Mouse (Mus musculus) stomach, embryonic 14.5 days (tissue): ENCODE results near the gene Sipa1l1. TPM values are rescaled to one million over a fixed set of nuclear protein-coding genes. Genes with fewer than 3 reads are reported as not detected.
A peak's percentile ranks its signal among the peaks of the same experiment; 100 is the strongest.

Experiments used
- ATAC-seq: fragments of 200-750 bp; cut with Nextera tagmentation; 2 replicates; pipeline ENCODE4 v1.8.0; 2017; ENCODE audit warnings: low read depth, moderate TSS enrichment; ENCODE audit not compliant: insufficient number of reproducible peaks, insufficient read depth, low FRiP score
- H3K27ac ChIP-seq: fragments of 300-500 bp; sonication (generic); 2 replicates; pipeline ENCODE4 v1.5.1; 2014; ENCODE audit warnings: mild to moderate bottlenecking, low read length, moderate library complexity, mixed read lengths
- H3K27me3 ChIP-seq: fragments of 300-500 bp; sonication (generic); 2 replicates; pipeline ENCODE4 v1.6.1; 2014; ENCODE audit warnings: low read length, control low read depth, mixed read lengths; ENCODE audit not compliant: control insufficient read depth, insufficient read depth
- H3K36me3 ChIP-seq: fragments of 300-500 bp; sonication (generic); 2 replicates; pipeline ENCODE4 v1.6.1; 2014; ENCODE audit warnings: mild to moderate bottlenecking, control low read depth, low read length, moderate library complexity, mixed read lengths; ENCODE audit not compliant: control insufficient read depth, insufficient read depth
- H3K4me1 ChIP-seq: fragments of 300-500 bp; sonication (generic); 2 replicates; pipeline ENCODE4 v1.6.1; 2014; ENCODE audit warnings: low read length, control low read depth, mixed read lengths; ENCODE audit not compliant: control insufficient read depth, insufficient read depth
- H3K4me2 ChIP-seq: fragments of 300-500 bp; sonication (generic); replicated peaks from 2 replicates; pipeline ENCODE4 v1.6.1; 2014; ENCODE audit warnings: low read depth, low read length, control low read depth
- H3K4me3 ChIP-seq: fragments of 300-500 bp; sonication (generic); 2 replicates; pipeline ENCODE4 v1.5.1; 2014; ENCODE audit warnings: low read depth, low read length, control low read depth
- H3K9ac ChIP-seq: fragments of 300-500 bp; sonication (generic); replicated peaks from 2 replicates; pipeline ENCODE4 v1.6.1; 2014; ENCODE audit warnings: low read depth, mild to moderate bottlenecking, control low read depth, low read length, moderate library complexity, mixed read lengths
- H3K9me3 ChIP-seq: fragments of 300-500 bp; sonication (generic); 2 replicates; pipeline ENCODE4 v1.6.1; 2016; ENCODE audit warnings: low read depth, low read length, control low read depth; ENCODE audit not compliant: control insufficient read depth
- WGBS: fragments of 180-500 bp; shearing (Covaris S2); extraction: QIAGEN DNeasy Blood & Tissue Kit; methylation state at CpG from one replicate; pipeline ENCODE4 v1.1.7; 2014; 5-methylcytosine and 5-hydroxymethylcytosine counted together
- polyA plus RNA-seq: library from polyadenylated mRNA; unstranded; fragments of >200 nt; fragmentation: Nextera tagmentation; extraction: Ambion mirVana; gene quantifications from 2 replicates; pipeline ENCODE4 v1.2.1, GENCODE M21; 2014

The Sipa1l1 gene
- polyA plus RNA-seq, 1 experiment from 2014 or later = 44.0 TPM

- Histone ChIP-seq H3K4me2 (no peak overlapping the region), H3K9me3 (no peaks in the 10 kb centered on the region), H3K27ac (no peak overlapping the region), H3K4me3 (no peak overlapping the region), H3K4me1 (peaks cover 11% of the 10 kb centered on the region; the same call in 1 of the 2 replicates), H3K27me3 (no peaks in the 10 kb centered on the region), H3K9ac (no peak overlapping the region), H3K36me3 (no peaks in the 10 kb centered on the region)
- 90% methylated on average over 2 of the region's 2 CpGs for WGBS
- ATAC-seq = no peak
Observed at GRCm38 (mm10) chr12:82251328-82251727, 82.2 kb downstream of the Sipa1l1 start.

GRCm38 (mm10) chr12:82254076-82254475 is 85.0 kb downstream of the Sipa1l1 start:
- ATAC-seq = no peak; the same call in 1 of the 2 replicates
- H3K36me3 ChIP-seq = no peaks in the 10 kb centered on the region
- WGBS = 56% methylated on average over 5 of the region's 5 CpGs

GRCm38 (mm10) chr12:82256012-82256411 is 86.9 kb downstream of the Sipa1l1 start:
- Histone ChIP-seq H3K27ac (no peak overlapping the region), H3K4me1 (0 out of 2 replicates have a peak, but pooled peaks cover 5% of the 10 kb centered on the region), H3K27me3 (no peaks in the 10 kb centered on the region), H3K36me3 (no peaks in the 10 kb centered on the region), H3K4me3 (no peak overlapping the region), H3K9me3 (no peaks in the 10 kb centered on the region), H3K9ac (no peak overlapping the region), H3K4me2 (no peak overlapping the region)
- WGBS = 79% methylated on average over 5 of the region's 5 CpGs
- no peak for ATAC-seq

More at GRCm38 (mm10) chr12:82254076-82254475, 85.0 kb downstream of the Sipa1l1 start:
- Histone ChIP-seq H3K4me2 (no peak overlapping the region), H3K27me3 (no peaks in the 10 kb centered on the region), H3K9ac (no peak overlapping the region), H3K27ac (no peak overlapping the region), H3K4me1 (0 out of 2 replicates have a peak, but pooled peaks cover 5% of the 10 kb centered on the region), H3K9me3 (no peaks in the 10 kb centered on the region), H3K4me3 (no peak overlapping the region)

GRCm38 (mm10) chr12:82256921-82257500 is 87.9 kb downstream of the Sipa1l1 start:
- H3K9me3 ChIP-seq = no peaks in the 10 kb centered on the region
- H3K4me3 ChIP-seq = no peak overlapping the region
- no peak overlapping the region for H3K27ac ChIP-seq
- H3K4me2 ChIP-seq = no peak overlapping the region
- H3K36me3 ChIP-seq = no peaks in the 10 kb centered on the region
- H3K4me1 ChIP-seq = 0 out of 2 replicates have a peak, but pooled peaks cover 5% of the 10 kb centered on the region
- H3K27me3 ChIP-seq = no peaks in the 10 kb centered on the region
- no peak for ATAC-seq
- 83% methylated on average over 6 of the region's 6 CpGs for WGBS
- no peak overlapping the region for H3K9ac ChIP-seq

- H3K9ac ChIP-seq = no peak overlapping the region
Observed at GRCm38 (mm10) chr12:82257994-82258785, 89.1 kb downstream of the Sipa1l1 start.

GRCm38 (mm10) chr12:82263443-82263842 is 94.3 kb downstream of the Sipa1l1 start:
- Histone ChIP-seq H3K36me3 (no peaks in the 10 kb centered on the region), H3K4me3 (no peak overlapping the region), H3K9ac (no peak overlapping the region), H3K4me1 (no peaks in the 10 kb centered on the region), H3K27me3 (no peaks in the 10 kb centered on the region), H3K27ac (no peak overlapping the region), H3K4me2 (no peak overlapping the region), H3K9me3 (no peaks in the 10 kb centered on the region)
- no peak for ATAC-seq
- WGBS = 90% methylated on average over 7 of the region's 7 CpGs

More at GRCm38 (mm10) chr12:82257994-82258785, 89.1 kb downstream of the Sipa1l1 start:
- H3K9me3 ChIP-seq = no peaks in the 10 kb centered on the region
- H3K27me3 ChIP-seq = no peaks in the 10 kb centered on the region
- no peaks in the 10 kb centered on the region for H3K36me3 ChIP-seq
- 64% methylated on average over 6 of the region's 6 CpGs for WGBS
- no peak overlapping the region for H3K4me3 ChIP-seq
- ATAC-seq = no peak
- H3K4me1 ChIP-seq = 0 out of 2 replicates have a peak, but pooled peaks cover 5% of the 10 kb centered on the region
- no peak overlapping the region for H3K4me2 ChIP-seq
- H3K27ac ChIP-seq = peak overlapping the region; percentile 10; the same call in 1 of the 2 replicates

GRCm38 (mm10) chr12:82264083-82264851 is 95.1 kb downstream of the Sipa1l1 start:
- 88% methylated on average over 5 of the region's 5 CpGs for WGBS
- H3K4me2 ChIP-seq = no peak overlapping the region
- no peaks in the 10 kb centered on the region for H3K27me3 ChIP-seq
- H3K4me3 ChIP-seq = no peak overlapping the region
- no peaks in the 10 kb centered on the region for H3K4me1 ChIP-seq
- no peaks in the 10 kb centered on the region for H3K36me3 ChIP-seq
- no peak overlapping the region for H3K9ac ChIP-seq
- no peaks in the 10 kb centered on the region for H3K9me3 ChIP-seq
- no peak overlapping the region for H3K27ac ChIP-seq
- no peak for ATAC-seq
